Mouse (Mus musculus) embryonic facial prominence, embryonic 15.5 days (tissue): ENCODE data around the gene Tnfaip8l2. TPM values are rescaled to one million over a fixed set of nuclear protein-coding genes. Genes with fewer than 3 reads are reported as not detected.
"Not testable (repeated sequence)": the region's sequence is repeated elsewhere in the genome, so short reads cannot be mapped to it uniquely, and the experiment has no call there.

ENCODE experiments used
- ATAC-seq: fragments of 200-750 bp; cut with Nextera tagmentation; 2 replicates; pipeline ENCODE4 v1.8.0; 2017; ENCODE audit warnings: low read depth, moderate TSS enrichment; ENCODE audit not compliant: insufficient number of reproducible peaks, low FRiP score, low TSS enrichment
- H3K27ac ChIP-seq: fragments of 300-500 bp; sonication (generic); replicated peaks from 2 replicates; pipeline ENCODE4 v1.5.1; 2015; ENCODE audit warnings: mild to moderate bottlenecking, inconsistent platforms
- H3K27me3 ChIP-seq: fragments of 300-500 bp; sonication (generic); 2 replicates; pipeline ENCODE4 v1.6.1; 2015; ENCODE audit warnings: inconsistent platforms
- H3K36me3 ChIP-seq: fragments of 300-500 bp; sonication (generic); 2 replicates; pipeline ENCODE4 v1.6.1; 2015; ENCODE audit warnings: mild to moderate bottlenecking, inconsistent platforms
- H3K4me1 ChIP-seq: fragments of 300-500 bp; sonication (generic); 2 replicates; pipeline ENCODE4 v1.6.1; 2015; ENCODE audit warnings: inconsistent platforms
- H3K4me2 ChIP-seq: fragments of 300-500 bp; sonication (generic); replicated peaks from 2 replicates; pipeline ENCODE4 v1.6.1; 2015; ENCODE audit warnings: mild to moderate bottlenecking, inconsistent platforms
- H3K4me3 ChIP-seq: fragments of 300-500 bp; sonication (generic); replicated peaks from 2 replicates; pipeline ENCODE4 v1.5.1; 2015; ENCODE audit warnings: mild to moderate bottlenecking, inconsistent platforms
- H3K9ac ChIP-seq: fragments of 300-500 bp; sonication (generic); 2 replicates; pipeline ENCODE4 v1.6.1; 2015; ENCODE audit warnings: inconsistent platforms
- H3K9me3 ChIP-seq: fragments of 300-500 bp; sonication (generic); replicated peaks from 2 replicates; pipeline ENCODE4 v1.6.1; 2016; ENCODE audit warnings: inconsistent platforms
- WGBS: fragments of 180-500 bp; shearing (Covaris S2); methylation state at CpG from one replicate; pipeline ENCODE4 v1.1.7; 2015; 5-methylcytosine and 5-hydroxymethylcytosine counted together
- polyA plus RNA-seq: library from polyadenylated mRNA; unstranded; fragments of >200 nt; fragmentation: Nextera tagmentation; extraction: Ambion mirVana; gene quantifications from 2 replicates; pipeline ENCODE4 v1.2.1, GENCODE M21; 2015

Gene Tnfaip8l2
- polyA plus RNA-seq, 1 experiment from 2014 or later = 6.6 TPM

DNA sequence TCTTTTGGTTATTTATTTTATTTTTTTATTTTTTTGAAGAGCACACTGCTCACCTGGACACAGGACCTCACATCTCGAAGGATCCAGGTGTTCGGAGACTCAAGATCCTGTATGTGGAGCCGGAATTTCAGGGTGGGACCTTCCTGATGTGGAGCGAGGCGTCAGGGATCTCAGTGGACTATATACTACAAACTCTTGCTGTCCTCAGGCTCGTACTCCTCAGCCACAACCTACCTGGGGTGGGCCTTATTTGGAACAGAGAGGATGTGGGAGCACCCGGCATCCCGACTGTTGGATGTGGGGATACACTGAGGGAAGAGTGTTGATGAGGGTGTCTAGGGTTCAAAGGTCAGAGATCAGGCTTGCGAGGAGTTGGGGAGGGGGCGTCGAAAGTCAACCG is 8.0 kb downstream of the Tnfaip8l2 start:
- H3K27ac ChIP-seq, H3K27me3 ChIP-seq, H3K4me2 ChIP-seq, H3K9ac ChIP-seq, H3K9me3 ChIP-seq: not testable (repeated sequence)
- H3K4me1 ChIP-seq = peaks cover 19% of the 10 kb centered on the region
- no CpG with 5 or more reads among the region's 12 CpGs for WGBS
- peaks cover 31% of the 10 kb centered on the region for H3K36me3 ChIP-seq
- peak overlapping the region; percentile 56 for H3K4me3 ChIP-seq
- peak; percentile 15 for ATAC-seq

DNA sequence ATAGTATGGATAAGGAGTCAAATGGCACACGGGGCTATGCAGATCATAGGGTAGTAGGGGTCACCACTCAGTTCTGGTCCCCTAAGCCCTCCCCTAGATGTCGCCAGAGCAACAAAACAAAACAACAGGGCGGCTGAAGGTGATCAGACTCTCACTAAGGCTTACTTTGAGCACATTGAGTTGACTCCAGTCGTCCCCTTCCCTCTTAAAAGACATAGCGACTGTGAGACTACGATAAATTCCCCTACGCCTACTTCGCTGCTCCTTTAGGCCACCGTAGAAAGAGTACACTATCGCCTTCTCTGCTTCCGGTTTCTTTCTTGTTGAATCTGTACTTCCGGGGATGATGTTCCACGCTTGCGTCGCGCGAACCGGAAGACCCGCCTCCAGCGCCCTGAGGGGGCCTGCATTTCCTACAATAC is 8.5 kb downstream of the Tnfaip8l2 start, which contains the start of the genes Scnm1 and Lysmd1:
Gene Scnm1, minus strand, starts transcription at position 332 of the 422 bp plus-strand sequence.
Gene Lysmd1, plus strand, starts transcription at position 409 of the 422 bp plus-strand sequence.
- no peaks in the 10 kb centered on the region for H3K9me3 ChIP-seq
- peaks cover 19% of the 10 kb centered on the region for H3K4me1 ChIP-seq
- under 1% methylated on average over 20 of the region's 20 CpGs for WGBS
- H3K4me3 ChIP-seq = peak within 1 kb of the TSS; percentile 56
- ATAC-seq = peak; percentile 88
- H3K27ac ChIP-seq = peak within 1 kb of the TSS; percentile 73
- H3K27me3 ChIP-seq = no peaks in the 10 kb centered on the region
- H3K9ac ChIP-seq = peak within 1 kb of the TSS; percentile 75
- peak within 1 kb of the TSS; percentile 81 for H3K4me2 ChIP-seq
- peaks cover 31% of the 10 kb centered on the region for H3K36me3 ChIP-seq

DNA sequence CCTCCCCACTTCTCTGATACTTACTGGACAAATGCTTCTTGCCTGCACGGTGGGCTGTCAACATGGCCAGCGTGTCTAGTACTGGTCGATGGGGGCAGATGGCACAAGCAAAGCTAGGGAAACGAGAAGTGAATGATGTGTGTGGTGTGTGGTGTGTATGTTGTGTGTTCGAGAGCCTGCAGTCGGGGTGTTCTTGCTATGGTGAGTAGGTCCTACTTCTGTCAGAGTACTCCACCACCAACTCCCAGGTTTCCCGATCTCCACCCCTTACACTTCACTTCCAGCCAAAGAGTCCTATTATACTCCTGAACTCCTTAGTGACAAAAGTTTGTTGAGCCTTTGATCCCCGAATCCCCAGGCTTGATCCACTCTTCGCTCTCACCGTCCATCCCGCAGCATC is 9.0 kb downstream of the Tnfaip8l2 start:
- H3K4me3 ChIP-seq = peak overlapping the region; percentile 56
- no peaks in the 10 kb centered on the region for H3K9me3 ChIP-seq
- peaks cover 31% of the 10 kb centered on the region for H3K36me3 ChIP-seq
- 53% methylated on average over 11 of the region's 11 CpGs for WGBS
- H3K4me1 ChIP-seq = peaks cover 19% of the 10 kb centered on the region
- H3K27me3 ChIP-seq = no peaks in the 10 kb centered on the region
- H3K4me2 ChIP-seq = peak overlapping the region; percentile 81
- ATAC-seq = no peak
- peak overlapping the region; percentile 75 for H3K9ac ChIP-seq
- peak overlapping the region; percentile 73 for H3K27ac ChIP-seq

DNA sequence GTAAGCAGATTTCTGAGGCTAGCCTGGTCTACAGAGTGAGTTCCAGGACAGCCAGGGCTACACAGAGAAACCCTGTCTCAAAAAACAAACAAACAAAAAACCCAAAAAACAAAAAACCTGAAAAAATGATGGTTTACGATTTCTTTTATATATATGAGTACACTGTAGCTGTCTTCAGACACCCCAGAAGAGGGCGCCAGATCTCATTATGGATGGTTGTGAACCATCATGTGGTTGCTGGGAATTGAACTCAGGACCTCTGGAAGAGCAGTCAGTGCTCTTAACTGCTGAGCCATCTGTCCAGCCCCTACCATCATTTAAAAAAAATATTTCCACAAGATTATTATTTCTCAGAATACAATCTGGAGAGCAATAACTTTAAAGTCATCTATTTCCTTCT is 9.8 kb downstream of the Tnfaip8l2 start:
- not testable (repeated sequence) for ATAC-seq, H3K27me3 ChIP-seq, H3K9ac ChIP-seq, H3K4me2 ChIP-seq, H3K27ac ChIP-seq, H3K9me3 ChIP-seq, H3K4me3 ChIP-seq
- WGBS = 87% methylated on average over 2 of the region's 2 CpGs
- Histone ChIP-seq H3K4me1 (peaks cover 19% of the 10 kb centered on the region), H3K36me3 (peaks cover 27% of the 10 kb centered on the region)

DNA sequence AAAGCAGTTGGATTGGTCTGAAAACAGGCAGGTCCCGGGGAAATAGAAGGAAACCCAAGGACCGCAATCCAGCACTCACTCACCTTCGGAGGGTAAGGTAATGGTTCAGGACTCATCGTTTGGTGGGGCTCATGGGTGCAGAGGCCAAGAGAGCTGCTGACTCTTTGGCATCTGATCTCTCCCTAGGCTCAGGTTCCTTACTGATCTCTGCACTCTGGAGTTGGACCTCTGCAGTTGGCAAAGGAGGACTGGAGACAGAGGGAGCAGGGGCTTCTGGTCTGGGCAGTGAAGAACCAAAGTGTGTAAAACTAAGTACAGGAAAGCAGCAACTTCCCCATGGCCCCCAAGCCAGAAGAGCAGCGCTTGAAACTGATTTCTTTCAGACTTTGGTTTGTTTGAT is 12.1 kb downstream of the Tnfaip8l2 start:
- Histone ChIP-seq H3K27ac (no peak overlapping the region), H3K36me3 (peaks cover 27% of the 10 kb centered on the region), H3K9me3 (no peaks in the 10 kb centered on the region), H3K27me3 (no peaks in the 10 kb centered on the region), H3K9ac (no peak overlapping the region), H3K4me2 (no peak overlapping the region), H3K4me3 (no peak overlapping the region), H3K4me1 (peaks cover 14% of the 10 kb centered on the region)
- ATAC-seq = no peak
- 83% methylated on average over 5 of the region's 5 CpGs for WGBS

DNA sequence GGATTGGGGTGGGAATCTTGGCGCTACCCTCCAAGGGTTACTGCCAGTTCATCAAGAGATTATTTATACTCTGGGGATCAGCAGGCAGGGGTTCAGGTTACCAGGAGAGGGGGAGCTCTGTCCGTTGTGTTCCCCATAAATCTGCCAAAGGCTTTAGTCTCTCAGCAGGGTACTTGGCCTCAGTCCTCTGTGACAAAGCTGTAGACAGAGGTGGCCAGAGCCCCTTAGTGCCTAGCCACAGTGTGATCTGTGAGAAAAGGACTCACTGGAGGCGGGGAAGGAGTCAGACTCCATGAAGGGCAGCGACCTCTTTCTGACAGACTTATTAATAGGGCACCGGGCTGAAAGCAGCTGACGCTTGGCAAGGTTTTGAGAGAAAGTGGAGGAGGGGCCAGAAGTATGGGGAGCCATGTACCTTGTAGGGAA is 12.9 kb downstream of the Tnfaip8l2 start:
- ATAC-seq = no peak
- Histone ChIP-seq H3K4me2 (no peak overlapping the region), H3K9me3 (no peaks in the 10 kb centered on the region), H3K4me3 (no peak overlapping the region), H3K36me3 (peaks cover 27% of the 10 kb centered on the region), H3K9ac (no peak overlapping the region), H3K27me3 (no peaks in the 10 kb centered on the region), H3K4me1 (peaks cover 20% of the 10 kb centered on the region), H3K27ac (no peak overlapping the region)
- 61% methylated on average over 6 of the region's 6 CpGs for WGBS

DNA sequence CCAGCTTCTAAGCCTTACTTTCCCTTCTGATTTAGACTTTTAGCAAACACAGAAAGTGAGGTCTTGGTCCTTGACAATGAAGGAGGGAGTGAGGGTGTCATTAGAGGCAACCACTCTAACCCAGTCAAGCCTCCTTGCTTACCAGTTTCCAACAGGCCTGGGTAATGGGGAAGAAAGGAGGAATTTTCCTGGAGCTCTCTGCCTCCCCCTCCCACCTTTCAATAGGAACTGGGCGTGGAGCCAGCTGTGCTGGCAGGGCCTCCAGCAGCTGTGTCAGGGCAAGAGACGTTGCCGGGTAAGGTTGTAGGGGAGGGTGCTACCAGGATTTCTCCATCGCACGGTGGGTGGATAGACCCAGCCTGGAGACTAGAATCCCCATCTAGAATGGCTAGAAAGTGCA is 17.2 kb downstream of the Tnfaip8l2 start:
- peaks cover 36% of the 10 kb centered on the region for H3K36me3 ChIP-seq
- peaks cover 18% of the 10 kb centered on the region for H3K4me1 ChIP-seq
- no peaks in the 10 kb centered on the region for H3K27me3 ChIP-seq
- no peak overlapping the region for H3K4me3 ChIP-seq
- 17% methylated on average over 5 of the region's 5 CpGs for WGBS
- no peak overlapping the region for H3K4me2 ChIP-seq
- H3K9me3 ChIP-seq = no peaks in the 10 kb centered on the region
- no peak overlapping the region for H3K9ac ChIP-seq
- peak overlapping the region; percentile 61 for H3K27ac ChIP-seq
- peak; percentile 69; the same call in 1 of the 2 replicates for ATAC-seq

DNA sequence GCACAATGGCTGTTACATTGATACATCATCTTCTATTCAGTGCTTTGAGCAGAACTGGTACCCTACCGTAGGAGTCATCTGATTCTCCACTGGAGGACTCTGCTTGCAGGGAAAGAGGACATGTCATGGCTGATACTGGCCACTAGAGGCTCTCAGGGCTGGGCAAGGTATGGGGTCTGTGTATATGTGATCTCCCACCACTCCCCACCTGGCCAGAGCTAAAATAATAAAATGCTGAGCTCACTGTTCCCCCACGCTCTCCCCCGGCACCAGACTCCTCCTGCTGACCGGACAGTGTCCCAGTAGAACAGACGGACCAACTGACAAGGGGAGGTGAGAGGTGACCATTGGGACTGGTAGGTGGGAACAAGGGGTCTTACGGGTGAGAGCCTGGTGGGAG is 17.9 kb downstream of the Tnfaip8l2 start, which contains the start of gene Tmod4:
Gene Tmod4, plus strand, starts transcription at position 231 of the 400 bp plus-strand sequence.
- H3K4me2 ChIP-seq = no peak within 1 kb of the TSS
- H3K9me3 ChIP-seq = no peaks in the 10 kb centered on the region
- no peak within 1 kb of the TSS for H3K9ac ChIP-seq
- peaks cover 18% of the 10 kb centered on the region for H3K4me1 ChIP-seq
- 66% methylated on average over 6 of the region's 6 CpGs for WGBS
- peaks cover 36% of the 10 kb centered on the region for H3K36me3 ChIP-seq
- H3K27me3 ChIP-seq = no peaks in the 10 kb centered on the region
- peak within 1 kb of the TSS; percentile 61 for H3K27ac ChIP-seq
- no peak for ATAC-seq
- H3K4me3 ChIP-seq = no peak within 1 kb of the TSS

DNA sequence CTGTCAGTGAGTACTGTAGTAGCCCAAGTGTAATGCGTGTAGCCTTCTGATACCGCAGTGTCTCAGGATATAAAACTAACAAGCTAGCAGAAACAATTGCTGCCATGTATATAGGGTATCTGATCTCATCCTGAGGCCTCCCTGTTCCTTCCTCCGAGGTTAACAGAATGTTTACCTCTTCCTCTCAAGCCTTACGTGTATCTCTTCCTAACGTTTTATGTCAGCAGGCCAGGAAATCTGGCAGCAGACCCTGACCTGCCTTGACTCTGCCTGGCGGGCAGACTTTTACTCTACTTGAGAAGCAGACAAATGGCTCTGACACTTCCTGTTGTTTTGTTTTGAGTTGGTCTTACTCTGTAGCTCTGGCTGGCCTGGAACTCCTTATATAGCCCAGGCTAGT is 20.6 kb downstream of the Tnfaip8l2 start:
- no peak overlapping the region for H3K4me2 ChIP-seq
- H3K4me3 ChIP-seq = no peak overlapping the region
- 82% methylated on average over 6 of the region's 6 CpGs for WGBS
- H3K27me3 ChIP-seq = no peaks in the 10 kb centered on the region
- H3K36me3 ChIP-seq = peaks cover 53% of the 10 kb centered on the region
- H3K9me3 ChIP-seq = no peaks in the 10 kb centered on the region
- no peak overlapping the region for H3K9ac ChIP-seq
- peaks cover 18% of the 10 kb centered on the region for H3K4me1 ChIP-seq
- no peak overlapping the region; the same call in 1 of the 2 replicates for H3K27ac ChIP-seq
- no peak for ATAC-seq

DNA sequence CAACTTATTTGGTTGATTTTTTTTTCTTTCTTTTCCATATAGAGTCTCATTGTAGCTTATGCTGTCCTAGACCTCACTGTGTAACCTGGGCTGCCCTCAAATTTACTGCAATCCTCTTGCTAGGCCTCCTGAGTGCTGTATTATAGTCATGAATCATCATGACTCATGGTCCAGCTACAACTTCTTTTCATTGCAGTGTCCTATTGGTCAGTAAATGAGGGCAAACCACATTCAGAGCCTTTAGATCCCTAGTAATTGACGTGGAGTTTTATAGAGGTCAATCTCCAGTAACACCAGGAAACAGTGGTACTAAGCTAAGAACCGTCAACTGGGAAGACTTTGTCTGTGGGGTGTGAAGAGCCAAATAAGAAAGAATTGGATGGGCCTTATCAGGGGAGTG is 24.4 kb downstream of the Tnfaip8l2 start:
- Histone ChIP-seq H3K9ac (no peak overlapping the region), H3K4me1 (peaks cover 6% of the 10 kb centered on the region; the same call in 1 of the 2 replicates), H3K27ac (no peak overlapping the region), H3K9me3 (no peaks in the 10 kb centered on the region), H3K4me2 (no peak overlapping the region), H3K36me3 (peaks cover 68% of the 10 kb centered on the region), H3K27me3 (no peaks in the 10 kb centered on the region), H3K4me3 (no peak overlapping the region)
- WGBS = 89% methylated on average over 2 of the region's 2 CpGs
- no peak for ATAC-seq

DNA sequence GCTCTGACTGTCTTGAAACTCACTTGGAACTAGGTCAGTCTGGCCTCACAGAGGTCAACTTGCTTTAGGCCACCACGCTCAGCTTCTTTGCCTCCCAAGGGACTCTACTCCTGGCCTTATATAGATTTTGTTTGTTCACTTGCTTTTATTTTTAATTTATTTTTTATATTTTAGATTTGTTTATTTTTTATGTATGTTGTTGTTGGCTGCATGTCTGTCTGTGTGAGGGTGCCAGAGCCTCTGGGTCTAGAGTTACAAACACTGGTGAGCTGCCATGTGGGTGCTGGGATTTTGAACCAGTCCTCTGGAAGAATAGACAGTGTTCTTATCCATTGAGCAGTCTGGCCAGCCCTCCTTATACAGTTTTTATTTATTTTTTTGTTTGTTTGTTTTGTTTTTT is 29.4 kb downstream of the Tnfaip8l2 start:
- Histone ChIP-seq H3K4me1 (peaks cover 18% of the 10 kb centered on the region), H3K27ac (no peak overlapping the region), H3K4me2 (peak overlapping the region; percentile 54; the same call in 1 of the 2 replicates), H3K9me3 (no peaks in the 10 kb centered on the region), H3K9ac (no peak overlapping the region), H3K27me3 (no peaks in the 10 kb centered on the region), H3K36me3 (peaks cover 22% of the 10 kb centered on the region), H3K4me3 (no peak overlapping the region)
- 86% methylated on average over 1 of the region's 1 CpGs for WGBS
- no peak for ATAC-seq
